Mouse (Mus musculus) embryonic facial prominence, embryonic 11.5 days (tissue): Measurements from ENCODE around the gene Sept5. TPM values are rescaled to one million over a fixed set of nuclear protein-coding genes. Genes with fewer than 3 reads are reported as not detected.
A peak's percentile ranks its signal among the peaks of the same experiment; 100 is the strongest.

ENCODE experiments used
- ATAC-seq: fragments of 200-750 bp; cut with Nextera tagmentation; replicated peaks from 2 replicates; pipeline ENCODE4 v1.8.0; 2017; ENCODE audit warnings: low read depth; ENCODE audit not compliant: insufficient number of reproducible peaks, low FRiP score, low TSS enrichment
- DNase-seq: peaks from one replicate; pipeline ENCODE4 v3.0.0-alpha.2; 2015; ENCODE audit warnings: low spot score
- H3K27ac ChIP-seq: fragments of 300-500 bp; sonication (generic); replicated peaks from 2 replicates; pipeline ENCODE4 v1.5.1; 2014; ENCODE audit warnings: mild to moderate bottlenecking, low read depth, low read length, control low read depth
- H3K27me3 ChIP-seq: fragments of 300-500 bp; sonication (generic); 2 replicates; pipeline ENCODE4 v1.6.1; 2014; ENCODE audit warnings: mild to moderate bottlenecking, low read length, moderate library complexity, mixed read lengths; ENCODE audit not compliant: control insufficient read depth, insufficient read depth
- H3K36me3 ChIP-seq: fragments of 300-500 bp; sonication (generic); replicated peaks from 2 replicates; pipeline ENCODE4 v1.6.1; 2014; ENCODE audit warnings: low read depth, mild to moderate bottlenecking, low read length, moderate library complexity, mixed read lengths; ENCODE audit not compliant: control insufficient read depth, insufficient read depth
- H3K4me1 ChIP-seq: fragments of 300-500 bp; sonication (generic); 2 replicates; pipeline ENCODE4 v1.6.1; 2014; ENCODE audit warnings: low read length, mixed read lengths; ENCODE audit not compliant: control insufficient read depth, insufficient read depth
- H3K4me2 ChIP-seq: fragments of 300-500 bp; sonication (generic); 2 replicates; pipeline ENCODE4 v1.6.1; 2014; ENCODE audit warnings: low read depth, mild to moderate bottlenecking, control low read depth, low read length, moderate library complexity
- H3K4me3 ChIP-seq: fragments of 300-500 bp; sonication (generic); 2 replicates; pipeline ENCODE4 v1.5.1; 2014; ENCODE audit warnings: low read depth, low read length, control low read depth
- H3K9ac ChIP-seq: fragments of 300-500 bp; sonication (generic); replicated peaks from 2 replicates; pipeline ENCODE4 v1.6.1; 2014; ENCODE audit warnings: mild to moderate bottlenecking, control low read depth, low read length
- H3K9me3 ChIP-seq: fragments of 300-500 bp; sonication (generic); replicated peaks from 2 replicates; pipeline ENCODE4 v1.6.1; 2016; ENCODE audit warnings: mild to moderate bottlenecking, low read length, inconsistent platforms, mixed read lengths; ENCODE audit not compliant: control insufficient read depth
- WGBS: fragments of 180-500 bp; shearing (Covaris S2); extraction: QIAGEN DNeasy Blood & Tissue Kit; methylation state at CpG from one replicate; pipeline ENCODE4 v1.1.7; 2014; 5-methylcytosine and 5-hydroxymethylcytosine counted together
- polyA plus RNA-seq: library from polyadenylated mRNA; unstranded; fragments of >200 nt; fragmentation: Nextera tagmentation; extraction: Ambion mirVana; gene quantifications from 2 replicates; pipeline ENCODE4 v1.2.1, GENCODE M21; 2014

Sept5 gene
- 33.7 and 39.9 TPM in 2 replicates for polyA plus RNA-seq

DNA sequence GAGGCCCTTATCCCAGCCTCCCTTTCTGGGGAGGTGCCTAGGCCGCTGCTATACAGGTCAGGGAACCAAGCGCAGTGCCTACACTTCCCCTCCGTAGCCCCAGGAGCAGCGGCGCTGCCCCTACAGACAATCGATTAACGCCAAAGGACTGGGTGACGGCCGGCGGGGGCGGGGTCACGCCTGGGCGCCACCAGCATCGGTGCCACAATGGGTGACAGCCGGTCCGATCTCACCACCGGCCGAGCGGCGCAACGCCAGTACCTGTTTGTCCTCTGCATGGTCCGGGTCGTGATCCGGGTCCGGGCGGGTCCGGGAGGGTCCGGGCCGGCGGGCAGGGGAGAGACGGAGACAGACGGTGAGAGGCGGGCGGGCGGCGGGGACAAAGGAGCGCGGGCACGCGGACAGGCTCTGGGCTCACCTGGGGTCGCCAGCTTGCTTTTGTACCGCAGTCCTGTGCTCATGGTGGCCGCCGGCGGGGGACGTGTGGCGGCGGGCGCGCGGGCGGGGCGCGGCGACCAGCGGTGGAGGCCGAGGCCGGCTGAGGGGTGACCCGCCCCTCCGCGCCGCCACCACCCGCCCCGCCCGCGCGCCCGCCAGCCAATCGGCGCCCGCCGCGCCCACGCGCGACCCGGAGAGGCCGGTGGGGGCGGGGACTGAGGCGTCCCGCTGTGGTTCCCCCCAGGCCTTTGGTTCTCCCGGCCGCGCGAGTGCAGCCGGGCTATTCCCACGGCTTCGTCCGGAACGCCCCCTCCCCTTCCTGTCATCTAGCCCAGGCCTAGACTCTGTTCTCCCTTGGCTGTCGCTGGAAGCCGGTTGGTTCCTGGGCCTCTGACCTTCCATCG, at the start of gene Sept5:
Sept5 (minus strand) TSS at position 565 of the 842 bp plus-strand sequence.
- peak; percentile 34 for ATAC-seq
- H3K27me3 ChIP-seq = peaks cover 17% of the 10 kb centered on the region
- H3K27ac ChIP-seq = 0 out of 2 replicates have a peak within 1 kb of the TSS, but pooled peaks have one; percentile 28
- H3K4me2 ChIP-seq = peak within 1 kb of the TSS; percentile 90
- peaks cover 7% of the 10 kb centered on the region for H3K4me1 ChIP-seq
- WGBS = under 1% methylated on average over 70 of the region's 93 CpGs
- H3K4me3 ChIP-seq = peak within 1 kb of the TSS; percentile 72
- H3K9ac ChIP-seq = peak within 1 kb of the TSS; percentile 90
- H3K36me3 ChIP-seq = no peaks in the 10 kb centered on the region
- peak; percentile 65 for DNase-seq
- no peaks in the 10 kb centered on the region for H3K9me3 ChIP-seq

DNA sequence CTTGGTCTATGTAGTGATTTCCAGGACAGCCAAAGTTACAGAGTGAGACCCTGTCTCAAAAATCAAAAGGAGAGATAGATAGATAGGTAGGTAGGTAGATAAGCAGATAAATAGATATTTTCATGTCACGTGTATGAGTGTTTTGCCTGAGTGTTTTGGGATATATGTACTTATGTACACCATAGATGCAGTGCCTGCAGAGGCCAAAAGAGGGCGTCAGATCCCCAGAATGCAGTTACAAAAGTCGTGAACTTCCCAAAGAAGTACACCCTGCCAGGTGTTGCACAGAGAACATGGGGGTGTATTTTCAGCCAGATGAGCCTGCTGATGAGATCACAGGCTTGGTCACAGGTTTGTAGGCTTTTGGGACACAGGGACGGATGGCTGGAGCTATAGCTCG, 49.4 kb upstream of the Sept5 start:
- 41% methylated on average over 5 of the region's 5 CpGs for WGBS
- H3K4me1 ChIP-seq = no peaks in the 10 kb centered on the region
- H3K27me3 ChIP-seq = no peaks in the 10 kb centered on the region
- H3K9ac ChIP-seq = no peak overlapping the region
- no peak overlapping the region for H3K4me2 ChIP-seq
- no peak overlapping the region for H3K4me3 ChIP-seq
- H3K9me3 ChIP-seq = no peaks in the 10 kb centered on the region
- H3K36me3 ChIP-seq = no peaks in the 10 kb centered on the region
- no peak overlapping the region for H3K27ac ChIP-seq
- DNase-seq = no peak
- ATAC-seq = no peak

DNA sequence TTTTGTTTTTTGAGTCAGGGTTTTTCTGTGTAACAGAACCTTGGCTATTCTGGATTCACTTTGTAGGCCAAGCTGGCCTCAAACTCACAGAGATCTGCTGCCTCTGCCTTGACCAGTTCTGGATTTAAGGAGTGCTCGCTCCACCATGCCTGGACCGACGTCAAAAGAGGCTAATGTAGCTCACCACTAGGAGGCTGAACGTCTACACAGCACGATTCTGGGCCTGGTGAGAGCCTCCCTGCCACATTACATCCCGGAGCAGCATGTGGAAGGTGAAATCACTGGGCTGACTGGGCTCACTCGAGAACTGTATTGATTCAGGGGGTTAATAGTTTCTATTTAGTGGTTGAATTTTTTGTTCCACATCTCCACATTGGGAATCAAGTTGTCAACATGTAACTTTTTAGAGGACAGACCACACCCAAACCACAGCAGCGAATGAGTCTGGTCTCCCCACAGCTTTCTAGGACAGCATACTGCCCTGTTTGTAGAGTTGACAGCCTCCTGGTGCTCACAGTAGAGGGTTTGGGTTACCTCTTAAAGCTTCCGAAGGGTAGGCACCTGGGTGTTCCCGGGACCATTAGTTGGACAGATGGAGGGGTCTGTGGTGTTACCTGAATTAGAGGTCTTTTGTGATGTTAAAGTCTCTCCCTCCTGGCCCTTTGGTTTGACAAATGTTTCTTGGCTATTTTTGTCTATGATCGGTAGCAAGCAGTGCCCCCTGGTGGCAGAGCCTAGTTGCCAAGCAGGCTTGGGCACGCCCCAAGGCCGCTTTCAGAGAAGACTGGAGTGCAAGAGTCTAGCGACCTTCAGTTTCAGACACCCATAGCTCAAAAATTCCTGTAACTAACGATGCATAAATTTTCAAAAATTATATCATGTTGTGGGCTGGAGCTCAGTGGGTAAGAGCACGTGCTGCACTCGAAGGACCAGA, 48.3 kb upstream of the Sept5 start:
- WGBS = 36% methylated on average over 17 of the region's 17 CpGs
- no peaks in the 10 kb centered on the region for H3K36me3 ChIP-seq
- ATAC-seq = no peak

DNA sequence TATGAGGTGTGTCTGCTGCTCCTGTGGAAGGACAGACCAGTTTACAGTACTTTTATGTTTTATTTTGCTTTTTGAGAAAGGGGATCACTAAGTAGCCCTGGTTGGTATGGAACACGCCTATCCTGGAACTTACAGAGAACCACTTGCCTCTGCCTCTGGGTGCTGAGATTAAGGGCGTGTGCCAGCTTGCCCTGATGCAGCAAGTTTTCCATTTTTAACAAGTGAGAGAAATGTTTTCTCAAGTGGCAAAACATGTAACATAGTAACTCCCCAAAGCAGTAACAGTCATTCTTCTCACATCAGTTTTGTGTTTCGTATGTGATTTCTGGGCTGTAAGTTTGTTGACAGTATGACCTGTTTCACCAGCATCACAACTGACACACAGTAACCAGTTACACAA, 43.3 kb upstream of the Sept5 start:
- Histone ChIP-seq H3K4me1 (no peaks in the 10 kb centered on the region), H3K9ac (no peak overlapping the region), H3K36me3 (no peaks in the 10 kb centered on the region), H3K4me2 (no peak overlapping the region), H3K27me3 (no peaks in the 10 kb centered on the region), H3K27ac (no peak overlapping the region), H3K9me3 (no peaks in the 10 kb centered on the region), H3K4me3 (no peak overlapping the region)
- DNase-seq = no peak
- 82% methylated on average over 3 of the region's 3 CpGs for whole genome bisulfite sequencing
- no peak for ATAC-seq

More for the DNA sequence above, 48.3 kb upstream of the Sept5 start:
- peak; percentile 81 for DNase-seq
- no peak overlapping the region for H3K4me2 ChIP-seq
- no peak overlapping the region for H3K9ac ChIP-seq
- no peak overlapping the region for H3K4me3 ChIP-seq
- H3K9me3 ChIP-seq = no peaks in the 10 kb centered on the region
- no peaks in the 10 kb centered on the region for H3K27me3 ChIP-seq
- H3K27ac ChIP-seq = no peak overlapping the region
- H3K4me1 ChIP-seq = no peaks in the 10 kb centered on the region

DNA sequence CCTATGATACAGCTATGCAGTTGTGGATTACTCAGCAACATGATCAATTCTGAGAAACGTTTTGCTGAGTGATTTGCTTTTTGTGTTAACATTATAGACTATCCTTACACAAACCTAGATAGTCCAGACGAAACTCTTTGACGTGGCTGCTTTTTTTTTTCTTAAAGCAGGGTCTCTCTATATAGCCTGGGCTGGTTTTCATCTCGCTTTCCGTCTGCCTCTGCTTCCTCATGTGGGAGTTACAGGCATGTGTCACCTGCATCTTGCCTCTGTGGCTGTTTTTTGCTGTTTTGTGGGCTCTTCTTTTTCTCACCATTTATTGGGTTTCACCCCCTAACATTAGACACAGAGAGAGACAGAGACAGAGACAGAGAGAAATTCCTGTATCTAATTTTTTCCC, 42.3 kb upstream of the Sept5 start:
- H3K9me3 ChIP-seq = no peaks in the 10 kb centered on the region
- DNase-seq (no peak), ATAC-seq (no peak)
- no peaks in the 10 kb centered on the region for H3K27me3 ChIP-seq
- no peaks in the 10 kb centered on the region for H3K36me3 ChIP-seq
- no peaks in the 10 kb centered on the region for H3K4me1 ChIP-seq
- no peak overlapping the region for H3K4me2 ChIP-seq
- H3K27ac ChIP-seq = no peak overlapping the region
- H3K4me3 ChIP-seq = no peak overlapping the region
- WGBS = 73% methylated on average over 5 of the region's 5 CpGs
- H3K9ac ChIP-seq = no peak overlapping the region

DNA sequence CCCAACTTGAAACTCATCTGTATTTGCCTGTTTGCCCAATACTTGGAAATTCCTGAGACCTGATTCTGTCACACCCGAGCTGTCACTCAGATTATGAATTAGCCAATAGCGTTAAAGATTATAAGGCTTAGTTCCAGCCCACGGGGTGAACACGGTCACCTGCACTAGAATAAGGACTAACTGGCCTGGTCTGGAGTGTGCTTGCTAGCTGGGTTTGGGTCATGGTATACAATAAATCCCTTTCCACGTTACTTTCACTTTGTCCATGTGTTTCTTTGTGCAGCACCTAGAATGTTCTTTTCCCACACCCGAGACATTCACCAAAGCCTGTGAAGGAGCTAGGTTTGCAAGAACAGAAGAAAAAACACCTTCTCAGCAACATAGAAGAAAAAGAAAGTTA, 40.2 kb upstream of the Sept5 start:
- Histone ChIP-seq H3K4me1 (no peaks in the 10 kb centered on the region), H3K36me3 (no peaks in the 10 kb centered on the region), H3K27me3 (no peaks in the 10 kb centered on the region), H3K9ac (no peak overlapping the region), H3K9me3 (no peaks in the 10 kb centered on the region), H3K27ac (no peak overlapping the region), H3K4me3 (no peak overlapping the region), H3K4me2 (no peak overlapping the region)
- ATAC-seq (no peak), DNase-seq (no peak)
- 74% methylated on average over 6 of the region's 6 CpGs for WGBS

DNA sequence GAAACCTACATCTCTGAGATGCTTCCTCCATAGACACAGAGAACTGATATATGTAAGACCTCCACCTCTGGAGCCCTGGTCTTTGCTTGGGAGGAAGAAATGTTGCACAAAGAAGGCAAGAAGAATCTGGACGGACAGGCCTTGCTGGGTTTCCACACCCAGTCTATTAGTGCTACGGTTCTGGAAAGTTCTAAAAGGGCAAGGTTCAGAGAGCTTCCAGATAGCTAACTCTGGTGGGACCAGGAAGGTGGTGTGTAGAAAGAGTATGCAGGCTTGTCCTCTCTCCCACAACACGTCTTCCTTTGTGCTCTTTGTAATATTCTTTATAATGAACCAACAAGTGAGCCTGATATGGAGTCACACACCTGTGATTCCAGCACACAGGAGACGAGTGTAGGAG, 28.8 kb upstream of the Sept5 start:
- Histone ChIP-seq H3K9ac (no peak overlapping the region), H3K36me3 (no peaks in the 10 kb centered on the region), H3K27ac (no peak overlapping the region), H3K27me3 (no peaks in the 10 kb centered on the region), H3K9me3 (no peaks in the 10 kb centered on the region), H3K4me2 (no peak overlapping the region), H3K4me3 (no peak overlapping the region), H3K4me1 (no peaks in the 10 kb centered on the region)
- DNase-seq (no peak), ATAC-seq (no peak)
- WGBS = 78% methylated on average over 4 of the region's 4 CpGs
